Mouse (Mus musculus) neural tube, embryonic 14.5 days (tissue): ENCODE results near the gene Frzb. TPM values are rescaled to one million over a fixed set of nuclear protein-coding genes. Genes with fewer than 3 reads are reported as not detected.

Experiments
- ATAC-seq: fragments of 200-750 bp; cut with Nextera tagmentation; 2 replicates; pipeline ENCODE4 v1.8.0; 2017; ENCODE audit warnings: low read depth, mild to moderate bottlenecking, moderate TSS enrichment, moderate library complexity
- H3K27ac ChIP-seq: fragments of 300-500 bp; sonication (generic); 2 replicates; pipeline ENCODE4 v1.5.1; 2014; ENCODE audit warnings: low read depth, mild to moderate bottlenecking, control low read depth, low read length, moderate library complexity, mixed read lengths
- H3K27me3 ChIP-seq: fragments of 300-500 bp; sonication (generic); 2 replicates; pipeline ENCODE4 v1.6.1; 2014; ENCODE audit warnings: low read length; ENCODE audit not compliant: control insufficient read depth, insufficient read depth
- H3K36me3 ChIP-seq: fragments of 300-500 bp; sonication (generic); 2 replicates; pipeline ENCODE4 v1.6.1; 2014; ENCODE audit warnings: low read length, mixed read lengths; ENCODE audit not compliant: control insufficient read depth, insufficient read depth
- H3K4me1 ChIP-seq: fragments of 300-500 bp; sonication (generic); 2 replicates; pipeline ENCODE4 v1.6.1; 2014; ENCODE audit warnings: low read length; ENCODE audit not compliant: control insufficient read depth, insufficient read depth
- H3K4me2 ChIP-seq: fragments of 300-500 bp; sonication (generic); 2 replicates; pipeline ENCODE4 v1.6.1; 2014; ENCODE audit warnings: mild to moderate bottlenecking, low read depth, low read length, control low read depth
- H3K4me3 ChIP-seq: fragments of 300-500 bp; sonication (generic); 2 replicates; pipeline ENCODE4 v1.5.1; 2014; ENCODE audit warnings: low read depth, low read length, control low read depth, mixed read lengths
- H3K9ac ChIP-seq: fragments of 300-500 bp; sonication (generic); replicated peaks from 2 replicates; pipeline ENCODE4 v1.6.1; 2014; ENCODE audit warnings: low read depth, mild to moderate bottlenecking, control low read depth, low read length, mixed read lengths
- H3K9me3 ChIP-seq: fragments of 300-500 bp; sonication (generic); 2 replicates; pipeline ENCODE4 v1.6.1; 2016; ENCODE audit warnings: low read length; ENCODE audit not compliant: control insufficient read depth
- WGBS: fragments of 180-500 bp; shearing (Covaris S2); extraction: QIAGEN DNeasy Blood & Tissue Kit; methylation state at CpG from one replicate; pipeline ENCODE4 v1.1.7; 2014; 5-methylcytosine and 5-hydroxymethylcytosine counted together
- polyA plus RNA-seq: library from polyadenylated mRNA; unstranded; fragments of >200 nt; fragmentation: Nextera tagmentation; extraction: Ambion mirVana; gene quantifications from 2 replicates; pipeline ENCODE4 v1.2.1, GENCODE M21; 2014

The Frzb gene
- polyA plus RNA-seq, 1 experiment from 2014 or later = 41.7 TPM

DNA sequence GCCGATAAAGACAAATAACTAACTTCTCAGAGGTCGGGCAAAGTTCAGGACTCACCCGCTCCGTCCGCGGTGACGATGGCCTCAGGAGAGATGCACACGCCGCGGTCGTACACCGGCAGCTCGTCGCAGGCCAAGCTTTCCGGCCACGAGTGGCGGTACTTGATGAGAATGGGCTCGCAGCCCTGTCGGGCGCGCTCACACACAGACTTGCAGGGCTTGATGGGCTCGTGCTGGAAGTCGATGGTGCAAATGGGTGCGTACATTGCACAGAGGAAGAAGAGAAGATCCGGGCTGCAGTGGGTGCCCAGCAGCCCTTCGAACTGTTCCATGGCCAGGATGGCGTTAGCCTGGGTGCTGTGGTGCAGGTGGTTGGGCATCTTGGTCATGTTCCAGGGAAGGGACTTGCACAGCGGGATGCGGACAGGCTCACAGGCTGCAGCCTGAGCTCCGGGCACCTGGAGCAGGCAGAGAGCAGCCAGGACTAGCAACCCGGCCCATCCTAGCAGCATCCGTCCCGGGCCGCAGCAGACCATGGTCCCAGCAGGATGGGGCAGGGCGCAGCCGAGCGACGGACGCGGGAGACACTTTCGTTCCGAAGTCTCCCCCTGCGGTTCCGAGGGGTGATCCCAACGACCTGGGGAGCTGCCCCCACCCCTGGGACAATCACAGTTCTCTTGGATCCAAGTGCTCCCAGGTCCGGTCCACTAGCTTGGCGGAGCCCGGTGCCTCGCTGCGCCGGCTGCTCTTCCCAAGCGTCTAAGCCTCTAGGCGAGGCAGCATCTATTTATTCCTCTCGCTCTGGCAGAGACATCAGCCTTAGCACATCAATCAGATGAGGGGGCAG is 895 bp downstream of the Frzb start:
- WGBS = under 1% methylated on average over 51 of the region's 54 CpGs
- H3K4me2 ChIP-seq = peak overlapping the region; percentile 100
- no peaks in the 10 kb centered on the region; the same call in 1 of the 2 replicates for H3K27me3 ChIP-seq
- ATAC-seq = peak; percentile 66
- no peaks in the 10 kb centered on the region for H3K36me3 ChIP-seq
- H3K27ac ChIP-seq = no peak overlapping the region
- peak overlapping the region; percentile 66 for H3K9ac ChIP-seq
- H3K4me3 ChIP-seq = peak overlapping the region; percentile 60
- H3K4me1 ChIP-seq = peaks cover 6% of the 10 kb centered on the region; the same call in 1 of the 2 replicates
- H3K9me3 ChIP-seq = no peaks in the 10 kb centered on the region

DNA sequence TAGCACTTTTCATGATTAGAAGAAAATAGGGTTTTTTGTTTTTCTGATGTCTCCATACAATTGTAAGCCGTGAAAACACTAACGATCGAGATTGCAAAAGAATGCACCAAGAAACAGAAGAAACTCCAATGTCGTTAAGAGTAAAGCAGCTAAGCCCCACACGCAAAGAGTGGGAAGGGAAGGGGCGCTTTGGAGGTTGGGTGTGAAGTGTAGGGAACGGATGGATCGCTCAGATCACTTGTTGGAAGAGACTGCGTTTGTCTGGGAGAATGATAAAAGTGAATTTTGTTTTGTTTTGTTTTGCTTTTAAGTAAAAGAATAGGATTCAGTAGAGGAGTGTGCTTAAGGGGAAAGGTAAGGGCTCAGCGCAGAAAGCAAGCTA is 1.5 kb downstream of the Frzb start:
- no peaks in the 10 kb centered on the region for H3K36me3 ChIP-seq
- peak overlapping the region; percentile 60 for H3K4me3 ChIP-seq
- peak overlapping the region; percentile 100 for H3K4me2 ChIP-seq
- 1% methylated on average over 10 of the region's 10 CpGs for WGBS
- ATAC-seq = no peak
- H3K27ac ChIP-seq = no peak overlapping the region
- peak overlapping the region; percentile 66 for H3K9ac ChIP-seq
- H3K9me3 ChIP-seq = no peaks in the 10 kb centered on the region
- H3K27me3 ChIP-seq = no peaks in the 10 kb centered on the region; the same call in 1 of the 2 replicates
- peaks cover 6% of the 10 kb centered on the region; the same call in 1 of the 2 replicates for H3K4me1 ChIP-seq

DNA sequence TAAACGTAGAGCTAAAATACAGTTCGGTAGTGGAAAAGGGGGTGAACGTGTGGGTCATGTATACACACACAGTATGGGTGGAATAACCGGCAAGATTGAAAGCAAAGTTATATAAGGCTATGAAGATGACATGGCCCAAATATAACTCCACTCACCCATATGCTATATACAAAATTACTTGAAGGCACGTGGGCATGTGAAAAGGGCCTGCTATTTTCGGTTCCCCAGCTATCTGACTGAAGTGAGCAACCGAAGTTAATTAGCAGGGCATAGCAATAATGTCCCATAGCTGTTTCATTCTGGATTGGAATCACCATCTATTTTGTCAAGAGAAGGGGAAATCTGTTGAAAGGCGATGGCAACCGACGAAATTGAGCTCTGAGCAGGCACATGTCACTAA is 1.9 kb downstream of the Frzb start:
- Histone ChIP-seq H3K4me3 (peak overlapping the region; percentile 60), H3K36me3 (no peaks in the 10 kb centered on the region), H3K4me1 (peaks cover 6% of the 10 kb centered on the region; the same call in 1 of the 2 replicates), H3K27me3 (no peaks in the 10 kb centered on the region; the same call in 1 of the 2 replicates), H3K9me3 (no peaks in the 10 kb centered on the region), H3K9ac (no peak overlapping the region), H3K4me2 (peak overlapping the region; percentile 100; the same call in 1 of the 2 replicates), H3K27ac (no peak overlapping the region)
- no peak for ATAC-seq
- 31% methylated on average over 10 of the region's 10 CpGs for WGBS

DNA sequence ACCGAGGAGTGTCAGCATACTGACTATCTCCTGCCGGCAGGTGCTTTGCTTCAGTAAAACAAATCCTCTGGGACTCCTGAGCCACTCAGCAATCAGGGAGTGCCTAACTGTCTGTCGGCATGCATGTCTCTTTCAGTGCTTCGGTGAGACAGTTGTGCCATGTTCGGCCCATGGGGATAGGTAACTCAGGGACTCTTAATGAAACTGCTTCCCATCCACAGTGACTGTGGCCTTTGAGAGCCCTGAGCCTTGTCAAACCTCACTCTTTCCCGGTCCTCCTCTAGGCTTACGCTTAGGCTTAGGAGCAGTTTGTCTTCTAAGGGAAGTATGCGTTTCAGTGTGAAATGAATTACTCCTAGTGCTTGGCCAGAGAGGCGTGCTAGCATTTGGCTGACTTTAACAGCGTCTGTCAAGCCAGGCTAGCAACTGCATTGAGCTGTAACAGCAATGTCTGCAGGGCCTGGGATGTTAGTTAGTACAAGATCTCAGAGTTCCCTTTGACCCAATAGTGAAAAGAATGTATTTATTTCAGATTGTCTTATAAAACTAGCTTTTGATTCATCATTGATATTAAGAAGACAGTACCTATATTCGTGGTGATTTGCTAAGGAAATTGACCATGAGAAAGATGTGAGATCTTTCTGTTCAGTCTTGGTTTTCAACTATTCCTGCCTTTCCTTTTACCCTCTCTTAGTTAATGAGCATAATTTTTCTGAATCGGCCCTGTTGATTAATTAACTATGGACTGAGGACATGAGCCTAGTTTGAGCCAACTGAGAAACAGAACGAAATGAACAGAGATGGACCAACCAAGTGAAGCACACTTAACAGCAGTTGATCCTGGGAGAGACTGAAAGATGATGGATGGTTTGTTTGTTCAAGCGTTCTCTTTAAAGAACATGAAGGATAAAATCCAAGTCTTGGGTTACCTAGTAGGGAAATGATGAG is 2.7 kb downstream of the Frzb start:
- 57% methylated on average over 14 of the region's 14 CpGs for WGBS
- H3K4me3 ChIP-seq = peak overlapping the region; percentile 12

DNA sequence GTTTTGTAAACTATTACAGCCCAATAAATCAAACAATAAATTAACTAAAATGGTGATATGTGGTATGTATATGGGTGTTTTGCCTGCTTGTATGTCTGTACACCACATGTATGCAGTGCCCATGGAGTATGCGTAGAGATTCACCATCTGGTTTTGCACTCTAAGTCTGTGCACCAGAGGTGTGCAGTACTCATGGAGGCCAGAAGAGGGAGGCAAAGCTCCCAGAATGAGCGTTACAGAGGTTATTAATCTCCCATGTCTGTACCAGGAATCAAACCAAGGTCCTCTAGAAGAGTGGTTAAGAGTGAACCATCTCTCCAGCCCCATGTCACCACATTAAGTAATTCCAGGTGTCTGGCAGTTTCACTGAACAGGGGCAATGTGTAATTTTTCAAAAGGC is 3.5 kb downstream of the Frzb start:
- 93% methylated on average over 2 of the region's 2 CpGs for WGBS
- ATAC-seq = no peak

More for the DNA sequence above, 2.7 kb downstream of the Frzb start:
- Histone ChIP-seq H3K27me3 (no peaks in the 10 kb centered on the region; the same call in 1 of the 2 replicates), H3K36me3 (no peaks in the 10 kb centered on the region), H3K27ac (no peak overlapping the region), H3K4me1 (peaks cover 6% of the 10 kb centered on the region; the same call in 1 of the 2 replicates), H3K4me2 (peak overlapping the region; percentile 100; the same call in 1 of the 2 replicates), H3K9ac (no peak overlapping the region; the same call in 1 of the 2 replicates), H3K9me3 (no peaks in the 10 kb centered on the region)
- no peak for ATAC-seq

DNA sequence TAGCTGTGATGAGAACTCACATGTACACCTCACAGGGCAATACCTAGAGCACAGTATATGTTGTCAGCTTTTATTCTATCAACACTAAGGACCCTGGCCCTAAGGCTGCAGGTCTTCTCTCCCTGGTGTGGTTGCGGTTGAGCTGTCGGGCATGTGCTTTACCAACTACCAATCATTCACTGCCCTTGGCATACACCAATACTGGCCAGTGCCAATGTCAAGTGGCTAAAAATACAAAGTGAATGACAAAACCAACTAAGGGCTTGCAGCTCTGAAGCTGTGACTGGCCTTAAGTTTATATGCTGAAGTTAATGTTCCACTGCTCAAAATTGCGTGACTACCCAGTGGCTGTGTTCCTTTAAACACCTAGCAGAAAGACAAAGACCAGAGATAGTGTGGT is 6.0 kb downstream of the Frzb start:
- WGBS = 94% methylated on average over 3 of the region's 3 CpGs
- Histone ChIP-seq H3K9ac (no peak overlapping the region), H3K27ac (no peak overlapping the region), H3K27me3 (no peaks in the 10 kb centered on the region; the same call in 1 of the 2 replicates), H3K4me3 (no peak overlapping the region), H3K36me3 (no peaks in the 10 kb centered on the region), H3K4me2 (no peak overlapping the region), H3K4me1 (no peaks in the 10 kb centered on the region), H3K9me3 (no peaks in the 10 kb centered on the region)
- ATAC-seq = no peak

More for the DNA sequence above, 3.5 kb downstream of the Frzb start:
- Histone ChIP-seq H3K27me3 (no peaks in the 10 kb centered on the region; the same call in 1 of the 2 replicates), H3K4me2 (no peak overlapping the region), H3K9ac (no peak overlapping the region), H3K36me3 (no peaks in the 10 kb centered on the region), H3K9me3 (no peaks in the 10 kb centered on the region), H3K27ac (no peak overlapping the region), H3K4me1 (peaks cover 6% of the 10 kb centered on the region; the same call in 1 of the 2 replicates), H3K4me3 (no peak overlapping the region)

DNA sequence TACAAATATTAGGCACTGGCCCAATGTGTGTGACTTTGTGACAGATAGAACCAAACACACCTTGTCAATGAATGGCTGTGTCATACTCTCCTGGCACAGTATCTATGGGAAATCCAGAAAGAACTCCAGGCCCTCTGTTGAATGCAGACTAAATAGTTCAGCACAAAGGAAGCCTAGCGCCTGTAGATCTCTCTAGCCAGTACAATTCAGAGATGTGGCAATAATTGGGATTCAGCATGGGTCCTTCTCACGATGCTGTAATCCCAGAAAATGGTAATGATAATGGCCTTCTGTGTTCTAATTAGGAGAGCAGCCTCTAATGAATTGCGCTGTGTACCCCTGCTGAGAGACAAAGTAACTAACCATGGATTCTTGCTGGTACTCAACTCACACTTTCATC is 8.6 kb downstream of the Frzb start:
- H3K27me3 ChIP-seq = no peaks in the 10 kb centered on the region

DNA sequence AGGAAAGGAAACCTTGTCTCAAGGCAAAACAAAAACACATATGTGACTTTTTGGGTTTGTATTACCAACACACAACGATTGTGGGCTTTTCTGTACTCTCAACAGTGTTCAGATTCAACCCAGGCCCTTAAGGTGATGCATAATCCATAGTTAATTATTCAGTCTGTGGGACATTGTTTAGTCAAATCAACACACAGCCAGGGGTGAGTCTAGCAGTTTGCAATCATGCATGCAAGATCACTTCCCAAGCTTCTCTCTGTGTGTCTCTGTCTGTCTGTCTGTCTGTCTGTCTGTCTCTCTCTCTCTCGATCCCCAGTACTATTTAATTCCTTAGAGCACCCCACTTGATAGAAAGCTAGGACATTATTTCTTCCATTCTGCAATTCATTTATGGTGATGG is 10.0 kb downstream of the Frzb start:
- H3K4me1 ChIP-seq = no peaks in the 10 kb centered on the region
- 63% methylated on average over 2 of the region's 2 CpGs for WGBS
- no peak for ATAC-seq

More for the DNA sequence above, 8.6 kb downstream of the Frzb start:
- H3K27ac ChIP-seq = no peak overlapping the region
- no peak overlapping the region for H3K9ac ChIP-seq
- H3K4me3 ChIP-seq = no peak overlapping the region
- ATAC-seq = peak; percentile 72; the same call in 1 of the 2 replicates
- H3K36me3 ChIP-seq = no peaks in the 10 kb centered on the region
- H3K9me3 ChIP-seq = no peaks in the 10 kb centered on the region
- 34% methylated on average over 3 of the region's 3 CpGs for WGBS
- H3K4me1 ChIP-seq = no peaks in the 10 kb centered on the region
- no peak overlapping the region for H3K4me2 ChIP-seq

More for the DNA sequence above, 10.0 kb downstream of the Frzb start:
- H3K9ac ChIP-seq = no peak overlapping the region
- H3K9me3 ChIP-seq = no peaks in the 10 kb centered on the region
- H3K27ac ChIP-seq = no peak overlapping the region
- H3K4me3 ChIP-seq = no peak overlapping the region
- H3K36me3 ChIP-seq = no peaks in the 10 kb centered on the region
- no peak overlapping the region for H3K4me2 ChIP-seq
- no peaks in the 10 kb centered on the region for H3K27me3 ChIP-seq
